Mouse (Mus musculus) cerebellum, postnatal 36 days (tissue): ENCODE data around the gene Ube2k.

Experiments
- DNase-seq, 2 experiments: peaks; one replicate each; pipeline ENCODE4 v3.0.0; 2021 to 2022; ENCODE audit warnings: mixed read lengths in 2 of 2

Ube2k gene

GRCm38 (mm10) chr5:65538121-65538520 is 1.1 kb downstream of the Ube2k start:
- DNase-seq = no peak

GRCm38 (mm10) chr5:65538829-65539228 is 1.8 kb downstream of the Ube2k start:
- no peak for DNase-seq

GRCm38 (mm10) chr5:65539786-65540185 is 2.8 kb downstream of the Ube2k start:
- no peak for DNase-seq

GRCm38 (mm10) chr5:65541889-65542288 is 4.9 kb downstream of the Ube2k start:
- no peak for DNase-seq

- no peak for DNase-seq
Measured at GRCm38 (mm10) chr5:65543491-65543890, 6.5 kb downstream of the Ube2k start.

GRCm38 (mm10) chr5:65544616-65545015 is 7.6 kb downstream of the Ube2k start:
- DNase-seq = no peak

- DNase-seq = no peak
Measured at GRCm38 (mm10) chr5:65549677-65550076, 12.6 kb downstream of the Ube2k start.

GRCm38 (mm10) chr5:65557109-65557508 is 20.1 kb downstream of the Ube2k start:
- no peak for DNase-seq

- DNase-seq = peak; percentile 20 to 35
Measured at GRCm38 (mm10) chr5:65561125-65561893, 24.3 kb downstream of the Ube2k start.

GRCm38 (mm10) chr5:65565486-65565885 is 28.5 kb downstream of the Ube2k start:
- no peak for DNase-seq

- no peak for DNase-seq
Measured at GRCm38 (mm10) chr5:65574876-65575275, 37.8 kb downstream of the Ube2k start.

- no peak for DNase-seq
Measured at GRCm38 (mm10) chr5:65575896-65576295, 38.9 kb downstream of the Ube2k start.

GRCm38 (mm10) chr5:65578545-65578944 is 41.5 kb downstream of the Ube2k start:
- no peak for DNase-seq

GRCm38 (mm10) chr5:65586291-65586690 is 49.3 kb downstream of the Ube2k start:
- no peak for DNase-seq

- no peak for DNase-seq
Measured at GRCm38 (mm10) chr5:65590199-65590598, 53.2 kb downstream of the Ube2k start.

- no peak for DNase-seq
Measured at GRCm38 (mm10) chr5:65592421-65592820, 55.4 kb downstream of the Ube2k start.

- no peak for DNase-seq
Measured at GRCm38 (mm10) chr5:65599681-65600080, 62.6 kb downstream of the Ube2k start.

GRCm38 (mm10) chr5:65606820-65607219 is 69.8 kb downstream of the Ube2k start:
- DNase-seq = no peak

GRCm38 (mm10) chr5:65609769-65610168 is 72.7 kb downstream of the Ube2k start:
- DNase-seq = no peak

- no peak for DNase-seq
Measured at GRCm38 (mm10) chr5:65610541-65610940, 73.5 kb downstream of the Ube2k start.

GRCm38 (mm10) chr5:65613152-65613924 is 76.3 kb downstream of the Ube2k start:
- DNase-seq = no peak

GRCm38 (mm10) chr5:65624340-65624739 is 87.3 kb downstream of the Ube2k start:
- no peak for DNase-seq

- DNase-seq = no peak
Measured at GRCm38 (mm10) chr5:65638896-65639295, 101.9 kb downstream of the Ube2k start.
